Mouse (Mus musculus): ENCODE measurements around the gene Stim2. TPM values are rescaled to one million over a fixed set of nuclear protein-coding genes. Genes with fewer than 3 reads are reported as not detected.

Stim2 gene
- total RNA-seq, 4 experiments from 2014 or later, result 129 to 184 (median 146) TPM

DNA sequence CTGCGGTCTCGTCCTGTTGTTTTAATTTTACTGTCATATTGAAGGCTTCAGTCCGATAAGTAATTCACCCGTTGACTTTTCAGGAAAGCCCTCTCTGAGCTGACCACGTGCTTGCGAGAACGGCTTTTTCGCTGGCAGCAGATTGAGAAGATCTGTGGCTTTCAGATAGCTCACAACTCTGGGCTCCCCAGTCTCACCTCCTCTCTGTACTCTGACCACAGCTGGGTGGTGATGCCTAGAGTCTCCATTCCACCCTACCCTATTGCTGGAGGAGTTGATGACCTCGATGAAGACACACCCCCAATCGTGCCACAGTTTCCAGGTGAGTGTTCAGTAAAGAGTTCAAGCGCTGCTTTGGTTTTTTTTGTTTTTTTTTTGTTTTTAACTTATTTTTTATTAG, 112.5 kb downstream of the Stim2 start:
- DNase-seq (ENCODE audit: low spot score in 2 of 2), result no peak

DNA sequence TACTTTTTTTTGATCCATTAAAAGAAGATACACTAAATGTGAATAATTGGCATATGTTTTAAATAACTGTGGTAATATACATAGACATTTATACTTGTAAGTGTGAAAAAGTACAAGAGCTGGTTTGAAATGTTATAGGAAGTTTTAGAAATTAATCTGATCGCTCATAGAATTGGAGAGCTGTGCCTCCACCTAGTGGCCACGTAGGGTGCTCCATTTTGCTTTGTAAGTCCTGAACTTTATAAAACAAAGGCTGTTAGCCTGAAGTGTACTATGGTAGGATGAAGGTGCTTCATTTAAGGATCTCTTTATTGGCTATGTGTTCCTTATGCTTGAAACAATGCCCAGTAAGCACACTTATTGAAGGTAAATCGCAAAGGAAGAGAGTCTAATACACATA, 115.0 kb downstream of the Stim2 start:
- DNase-seq (ENCODE audit: low spot score in 2 of 2), result peak in 1 of 2 experiments; percentile 69

DNA sequence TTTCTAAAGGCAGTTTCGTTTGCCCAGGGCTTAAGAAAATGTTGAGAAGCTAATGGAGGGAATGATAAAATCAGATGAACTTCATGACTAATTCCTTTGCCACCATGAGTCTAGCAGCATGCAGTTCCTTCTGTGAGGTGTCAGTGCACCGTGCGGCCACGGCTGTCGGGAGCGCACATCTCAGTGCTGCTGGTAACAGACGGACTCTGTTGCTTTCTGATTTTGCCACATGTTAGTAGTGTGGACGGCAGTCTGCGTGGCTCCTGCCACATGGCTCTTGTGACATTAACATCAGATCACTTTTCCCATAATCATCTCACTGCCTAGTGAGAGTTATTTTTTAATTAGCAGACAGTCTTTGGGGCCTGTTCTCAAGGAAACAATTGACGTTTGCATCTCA, 118.2 kb downstream of the Stim2 start:
- no peak for DNase-seq (ENCODE audit: low spot score in 2 of 2)

DNA sequence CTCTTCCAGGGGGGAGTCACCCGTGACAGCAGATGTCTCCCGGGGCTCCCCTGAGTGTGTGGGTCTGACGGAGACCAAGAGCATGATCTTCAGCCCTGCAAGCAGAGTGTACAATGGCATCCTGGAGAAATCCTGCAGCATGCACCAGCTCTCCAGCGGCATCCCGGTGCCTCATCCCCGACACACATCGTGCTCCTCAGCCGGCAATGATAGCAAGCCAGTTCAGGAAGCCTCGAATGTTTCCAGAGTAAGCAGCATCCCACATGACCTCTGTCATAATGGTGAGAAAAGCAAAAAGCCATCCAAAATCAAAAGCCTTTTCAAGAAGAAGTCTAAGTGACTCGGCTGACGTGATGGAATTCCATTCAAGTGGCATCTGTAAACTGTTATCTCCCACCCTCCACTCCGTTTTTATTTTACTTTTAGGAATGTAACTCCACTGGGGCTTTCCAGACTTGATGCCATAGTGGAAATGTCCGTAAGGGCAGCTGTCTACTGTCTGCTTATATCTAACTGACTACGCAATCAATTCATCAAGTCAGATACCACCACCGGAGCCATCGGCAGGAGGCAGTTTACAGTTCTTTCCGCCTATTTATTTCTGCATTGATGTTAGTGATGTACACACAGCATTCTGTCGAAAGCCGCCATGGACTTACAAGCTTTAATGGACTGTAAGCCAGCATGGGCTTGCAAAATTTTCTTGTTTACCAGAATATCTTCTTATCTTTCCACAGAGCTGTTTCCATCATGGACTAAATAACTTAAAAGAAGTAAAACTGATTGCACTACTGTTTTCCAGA, 120.3 kb downstream of the Stim2 start:
- DNase-seq (ENCODE audit: low spot score in 2 of 2), result no peak

DNA sequence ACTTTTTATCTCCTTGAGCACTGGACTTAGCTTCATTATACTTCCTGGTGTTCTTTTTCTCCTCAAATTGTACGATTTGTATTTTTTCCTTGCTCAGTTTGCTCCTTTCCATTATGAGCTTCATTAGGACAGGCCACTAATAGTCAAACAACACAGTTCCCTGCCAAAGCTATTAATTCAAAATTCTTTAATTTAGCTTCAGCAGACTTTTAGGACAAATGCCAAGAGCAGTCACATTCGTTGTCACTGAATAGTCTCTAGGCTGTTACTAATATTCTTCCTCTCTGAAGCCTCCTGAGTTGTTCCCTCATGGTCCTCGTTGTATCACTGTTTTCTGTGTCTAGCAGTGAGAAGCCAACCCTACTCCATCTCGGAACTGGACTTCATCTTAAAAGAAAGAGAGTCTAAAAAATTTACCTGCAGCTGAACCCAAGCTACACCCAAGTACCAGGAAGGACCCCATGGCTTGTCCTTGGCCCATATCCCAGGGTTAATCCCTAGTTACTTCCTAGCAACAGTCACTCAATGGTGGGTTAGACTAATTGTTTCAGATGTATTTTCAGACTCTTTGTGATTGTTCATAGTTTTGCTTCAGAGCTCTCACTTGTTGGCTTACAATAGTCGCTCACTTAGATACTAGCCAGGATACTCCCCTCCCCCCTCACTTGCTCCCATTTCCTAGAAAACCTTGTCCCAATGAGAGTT, 149.9 kb downstream of the Stim2 start:
- no peak for DNase-seq (ENCODE audit: low spot score in 2 of 2)

DNA sequence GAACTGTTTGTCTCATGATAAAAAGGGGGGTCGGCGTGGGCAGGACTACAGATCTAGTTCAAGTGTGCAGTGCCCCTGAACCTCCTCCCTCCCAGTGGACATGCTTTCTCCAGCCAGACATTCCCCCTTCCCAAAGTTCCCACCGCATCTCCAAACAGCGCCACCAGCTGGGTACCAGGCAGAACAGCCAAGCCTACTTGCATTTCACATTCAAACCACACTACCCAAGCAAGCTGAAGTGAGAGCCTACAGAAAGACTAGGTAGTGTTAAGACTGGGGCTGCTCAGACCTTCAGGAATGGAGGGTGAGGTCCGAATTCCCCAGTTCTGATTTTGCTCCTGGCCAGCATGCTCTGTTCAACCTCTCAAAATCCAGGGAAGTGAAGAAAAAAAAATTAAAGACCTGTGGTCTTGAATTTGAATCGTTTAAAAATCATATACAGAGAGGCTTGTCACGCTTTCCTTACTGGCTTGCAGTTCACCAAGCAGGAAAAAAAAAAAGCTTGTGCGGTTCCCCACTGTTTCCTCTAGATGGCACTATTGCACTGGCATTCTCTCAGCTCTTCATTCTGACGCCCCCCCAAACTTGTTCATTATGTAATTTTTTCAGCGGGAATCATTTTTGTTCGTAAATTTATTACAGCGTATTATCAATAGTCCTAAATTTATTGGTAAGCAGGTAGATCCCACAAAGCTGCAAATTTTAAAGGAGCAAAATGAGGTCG, 156.4 kb downstream of the Stim2 start:
- peak in 1 of 2 experiments; percentile 56 for DNase-seq (ENCODE audit: low spot score in 2 of 2)

DNA sequence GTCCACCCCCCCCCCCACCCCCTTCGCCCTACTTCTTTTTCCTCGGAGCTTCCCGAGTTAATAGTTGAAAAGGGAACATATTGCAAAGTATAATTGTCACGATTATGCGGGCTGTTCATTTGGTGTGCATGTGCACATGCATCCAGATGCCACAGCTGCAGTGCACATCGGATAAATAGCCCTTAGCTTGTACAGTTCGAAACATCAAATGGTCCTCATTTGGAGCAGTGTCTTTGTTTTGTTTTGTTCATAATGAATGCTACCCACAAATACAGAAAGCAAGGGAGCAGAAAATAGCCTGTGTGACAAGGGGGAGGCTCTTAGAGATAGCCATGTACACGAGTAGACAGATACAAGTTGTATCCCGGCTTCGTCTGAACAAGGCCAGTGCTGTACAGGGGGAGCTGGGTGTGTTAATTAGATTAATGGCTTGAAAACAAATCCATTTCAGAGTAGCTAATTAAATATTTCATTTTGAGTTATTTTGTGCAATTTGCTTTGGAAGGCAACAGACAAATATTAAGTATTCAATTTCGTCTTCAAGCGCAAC, 157.0 kb downstream of the Stim2 start:
- no peak for DNase-seq (ENCODE audit: low spot score in 2 of 2)

DNA sequence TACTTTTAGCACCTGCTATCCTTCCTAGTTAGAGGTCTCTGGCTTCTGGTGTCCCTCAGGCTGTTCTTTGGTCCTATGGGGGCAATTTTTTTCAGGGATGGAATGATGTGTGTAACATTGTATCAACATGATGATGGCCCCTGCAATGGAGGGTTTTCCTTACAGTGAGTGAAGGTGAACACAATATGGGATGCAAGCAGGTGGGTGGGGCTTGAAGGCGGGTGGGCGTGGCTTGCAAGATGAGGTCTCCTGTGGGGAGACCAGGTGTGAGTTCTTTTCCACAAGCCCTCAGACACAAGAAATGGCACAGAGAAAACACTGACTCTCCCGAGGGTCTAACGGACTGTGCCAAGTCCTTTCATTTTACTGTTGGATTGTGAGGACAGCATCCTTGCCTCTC, 157.6 kb downstream of the Stim2 start:
- DNase-seq (ENCODE audit: low spot score in 2 of 2), result no peak

DNA sequence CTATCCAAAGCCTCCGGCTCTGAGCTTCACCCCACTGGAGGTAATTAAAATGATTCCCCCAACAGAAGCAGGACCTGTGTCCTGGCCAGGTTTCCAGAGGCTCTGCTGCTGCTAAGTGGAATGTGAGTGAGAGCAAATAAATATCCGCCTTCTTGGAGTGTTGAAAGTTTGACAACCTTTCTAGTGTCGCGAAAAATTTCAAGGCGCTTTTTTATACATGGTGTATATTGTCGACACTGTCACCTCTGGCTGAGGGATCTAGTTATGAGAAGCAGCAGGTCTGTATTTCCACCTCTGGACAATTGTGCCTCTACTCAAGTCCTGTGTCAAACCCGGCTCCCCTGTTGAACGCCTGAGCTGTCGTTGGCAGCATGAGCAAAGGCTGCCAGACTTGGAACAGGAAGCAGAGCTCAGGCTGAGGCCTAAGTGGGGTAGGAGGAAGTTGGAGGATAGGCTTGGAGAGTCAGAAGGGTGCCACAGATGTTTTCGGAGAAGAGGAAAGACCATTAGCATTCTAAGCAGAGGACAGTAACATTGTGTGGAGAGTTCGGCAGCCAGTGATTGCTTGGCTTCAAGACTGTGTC, 158.7 kb downstream of the Stim2 start:
- no peak for DNase-seq (ENCODE audit: low spot score in 2 of 2)

DNA sequence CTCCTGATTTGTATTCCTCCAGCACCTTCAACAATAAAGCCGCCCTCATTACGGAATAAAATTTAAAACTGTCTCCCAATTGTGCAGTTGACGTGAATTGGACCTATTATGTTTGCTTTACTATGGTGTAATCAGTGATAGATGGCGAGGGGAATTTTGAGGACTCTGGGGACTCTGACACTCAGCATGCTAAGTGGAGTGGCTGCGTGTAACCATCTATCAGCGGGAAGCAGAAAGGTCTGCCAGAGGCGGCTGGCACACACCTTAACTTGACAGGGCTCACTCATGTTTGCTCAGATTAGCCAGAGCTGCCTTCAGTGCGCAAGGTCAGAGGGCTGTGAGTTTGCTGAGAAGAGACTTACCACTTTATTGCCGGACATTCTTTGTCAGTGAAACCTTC, 159.9 kb downstream of the Stim2 start:
- no peak for DNase-seq (ENCODE audit: low spot score in 2 of 2)

DNA sequence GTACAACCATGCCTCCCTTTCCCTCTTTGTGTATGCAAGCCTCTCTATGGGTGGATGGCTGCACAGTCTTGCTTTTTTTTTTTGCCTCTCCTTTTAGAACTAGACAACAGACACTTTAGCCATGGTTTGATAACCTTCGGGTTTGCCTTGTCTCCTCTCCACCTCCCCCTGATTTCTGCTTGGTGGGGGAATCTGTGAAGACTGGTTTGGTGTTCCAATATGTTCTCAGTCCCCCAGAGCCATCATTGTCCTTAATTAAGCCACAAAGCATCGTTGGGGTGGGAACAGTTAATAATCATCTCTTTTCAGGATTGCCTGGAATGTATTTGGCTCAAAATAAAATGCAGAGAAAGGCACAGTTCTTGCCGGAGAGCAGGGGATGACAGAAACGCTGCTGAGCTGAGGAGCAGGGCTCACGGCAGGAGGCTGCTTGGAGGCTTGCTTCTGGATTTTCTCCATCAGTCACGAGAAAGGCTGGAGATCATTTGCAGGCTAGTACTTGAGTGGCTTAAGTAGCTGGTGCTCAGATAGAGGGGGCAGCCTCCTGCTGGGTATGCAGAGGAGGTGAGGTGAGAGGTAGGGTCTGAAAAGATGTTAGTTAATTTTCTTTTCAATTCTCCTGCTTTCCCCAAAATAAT, 161.0 kb downstream of the Stim2 start:
- no peak for DNase-seq (ENCODE audit: low spot score in 2 of 2)

DNA sequence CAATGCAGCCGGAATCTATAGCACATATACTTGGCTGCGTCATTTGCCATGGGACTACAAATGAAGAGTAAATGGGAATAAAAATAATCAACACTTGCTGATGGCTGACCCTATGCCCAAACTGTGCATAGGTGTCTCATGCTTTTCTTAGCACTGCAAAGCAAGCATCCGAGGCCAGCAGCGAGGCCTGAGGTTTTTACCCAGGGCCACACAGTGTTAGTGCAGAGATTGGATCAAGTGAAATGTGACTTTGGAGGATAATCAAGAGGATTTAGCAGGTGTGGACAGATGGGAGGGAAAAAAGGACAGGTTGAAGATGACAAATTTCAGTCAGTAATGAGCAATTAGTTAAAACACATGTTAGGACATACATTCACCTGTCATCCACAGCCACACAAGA, 162.3 kb downstream of the Stim2 start:
- no peak for DNase-seq (ENCODE audit: low spot score in 2 of 2)

DNA sequence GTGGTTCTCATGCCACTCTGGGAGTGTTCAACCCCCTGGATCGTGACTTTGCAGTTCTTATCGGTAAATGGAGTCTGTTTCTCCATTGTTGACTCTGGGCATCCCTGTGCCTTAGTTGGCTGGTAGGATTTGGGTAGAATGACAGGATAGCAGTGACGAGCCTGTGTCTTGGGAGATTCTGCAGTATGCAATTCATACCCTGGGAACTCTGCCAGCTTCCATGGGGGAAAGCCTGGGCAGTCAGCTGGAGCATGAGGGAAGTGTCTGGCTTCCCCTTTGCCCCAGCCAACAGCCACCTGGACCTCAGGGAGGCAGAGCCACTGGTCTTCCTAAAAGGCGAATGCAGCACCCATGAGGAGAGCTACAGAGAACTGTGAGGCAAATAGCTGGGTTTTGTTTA, 165.6 kb downstream of the Stim2 start:
- DNase-seq (ENCODE audit: low spot score in 2 of 2), result no peak

Other genes with a start within 250 kb of the Stim2 start
- 10 to 100 TPM; 39.5 to 58.1 (median 53.1) TPM for gene Tbc1d19, start 188.9 kb upstream of the Stim2 start, total RNA-seq (2022)

All from layer of hippocampus, adult 8-10 months (tissue).